9 mouse cellular contexts compared by ENCODE assay signal in genomic region chr8:108708833-108709387, GRCm38 (mm10).
DNase-seq lines count a peak whose midpoint lies in the region; ATAC-seq and TF ChIP-seq lines count a peak whose summit lies in the region.
"Had no signal": no experiment of that assay in that cellular context is flagged by ENCODE, and none has a peak within 500 bp of the region (broad histone marks: within the 10 kb centered on the region; RNA-seq: fewer than 3 reads in every experiment).

No protein-coding gene starts in this region.

- no peak overlapping the region for H3K4me2 ChIP-seq in heart, postnatal 0 days (ENCODE audit: low read depth, low read length)
- peak overlapping the region; percentile 99 for H3K4me2 ChIP-seq in midbrain, postnatal 0 days (ENCODE audit: low read depth, low read length, poor library complexity, severe bottlenecking)

- H3K27me3 ChIP-seq in heart, postnatal 0 days (ENCODE audit: control insufficient read depth, insufficient read depth, low read length): no peaks in the 10 kb centered on the region
- H3K27me3 ChIP-seq in forebrain, embryonic 10.5 days (ENCODE audit: poor library complexity, severe bottlenecking): no peaks in the 10 kb centered on the region
- H3K27me3 ChIP-seq in midbrain, postnatal 0 days (ENCODE audit: insufficient read depth, low read length): no peaks in the 10 kb centered on the region

- H3K9ac ChIP-seq in heart, postnatal 0 days (replicated peaks; ENCODE audit: low read depth, low read length): no peak overlapping the region
- H3K9ac ChIP-seq in midbrain, postnatal 0 days (replicated peaks; ENCODE audit: low read length, poor library complexity, severe bottlenecking): peak overlapping the region; percentile 45

- no peak overlapping the region for H3K4me3 ChIP-seq in heart, postnatal 0 days (ENCODE audit: low read depth, low read length)
- 0 out of 2 replicates have a peak overlapping the region, but pooled peaks have one; percentile 7 for H3K4me3 ChIP-seq in forebrain, embryonic 10.5 days
- peak overlapping the region; percentile 91; the same call in 1 of the 2 replicates for H3K4me3 ChIP-seq in midbrain, postnatal 0 days (ENCODE audit: low read depth, low read length)
- H3K4me3 ChIP-seq: heart, adult 2 months had no signal

- H3K9me3 ChIP-seq in heart, postnatal 0 days (replicated peaks; ENCODE audit: control insufficient read depth, low read length): no peaks in the 10 kb centered on the region
- H3K9me3 ChIP-seq in forebrain, embryonic 10.5 days: no peaks in the 10 kb centered on the region
- no peaks in the 10 kb centered on the region for H3K9me3 ChIP-seq in midbrain, postnatal 0 days (ENCODE audit: low read length)

- peak overlapping the region; percentile 25; the same call in 1 of the 2 replicates for H3K27ac ChIP-seq in heart, postnatal 0 days (ENCODE audit: low read depth)
- peak overlapping the region; percentile 94 for H3K27ac ChIP-seq in forebrain, embryonic 10.5 days
- H3K27ac ChIP-seq in midbrain, postnatal 0 days (ENCODE audit: low read depth, low read length): peak overlapping the region; percentile 100
- H3K27ac ChIP-seq: heart, adult 2 months had no signal

- no peak for TF ChIP-seq EP300 in heart, postnatal 0 days (IDR thresholded peaks at IDR 0.05; ENCODE audit: low read depth)

- intact Hi-C loops in heart, postnatal 14 days (cut with DNase I): no loop called here

- no peak for DNase-seq in heart, postnatal 0 days (ENCODE audit: low spot score)
- no peak for DNase-seq in heart, postnatal 14 days
- no peak for DNase-seq in forebrain, embryonic 10.5 days (ENCODE audit: extremely low spot score, low spot score)
- peak; percentile 51 for DNase-seq in kidney, postnatal 10 days
- DNase-seq in midbrain, postnatal 0 days (ENCODE audit: low spot score): no peak
- DNase-seq in cerebellum, postnatal 36 days: no peak
- DNase-seq in ovary, adult 18-20 months (ENCODE audit: low spot score): no peak
- DNase-seq in thymus, postnatal 4 days: no peak
- DNase-seq: heart, adult 2 months had no signal

- no peaks in the 10 kb centered on the region for H3K36me3 ChIP-seq in heart, postnatal 0 days (replicated peaks; ENCODE audit: control insufficient read depth, insufficient read depth, low read length)
- H3K36me3 ChIP-seq in forebrain, embryonic 10.5 days (replicated peaks): no peaks in the 10 kb centered on the region
- no peaks in the 10 kb centered on the region for H3K36me3 ChIP-seq in midbrain, postnatal 0 days (ENCODE audit: insufficient read depth, low read length)

- H3K4me1 ChIP-seq in heart, postnatal 0 days (ENCODE audit: control insufficient read depth, insufficient read depth): peaks cover 25% of the 10 kb centered on the region
- peaks cover 93% of the 10 kb centered on the region for H3K4me1 ChIP-seq in forebrain, embryonic 10.5 days
- peaks cover 3% of the 10 kb centered on the region; the same call in 1 of the 2 replicates for H3K4me1 ChIP-seq in midbrain, postnatal 0 days (ENCODE audit: insufficient read depth, low read length)

- no peak for TF ChIP-seq CTCF in heart, postnatal 0 days (IDR thresholded peaks at IDR 0.05; ENCODE audit: low read depth)
- TF ChIP-seq CTCF in midbrain, postnatal 0 days (IDR thresholded peaks at IDR 0.05): no peak

- ATAC-seq in heart, postnatal 0 days (ENCODE audit: insufficient read depth, low read depth): no peak
- no peak for ATAC-seq in midbrain, postnatal 0 days (ENCODE audit: low FRiP score)

- WGBS in heart, postnatal 0 days: 39% methylated on average over 8 of the region's 8 CpGs
- WGBS in forebrain, embryonic 10.5 days: 15% methylated on average over 8 of the region's 8 CpGs
- 29% methylated on average over 8 of the region's 8 CpGs for WGBS in midbrain, postnatal 0 days

Comparison
In these comparisons a context has a peak if more than half of its experiments do, and no peak if none do; other contexts are left out.
1. H3K27ac ChIP-seq: peak in every context shown above with its lines; median percentile 100 in midbrain, postnatal 0 days; 94 in forebrain, embryonic 10.5 days; 25 in heart, postnatal 0 days.